Mouse (Mus musculus) CD4-positive naive resting alpha-beta T cell, adult 76 days (primary cell): ENCODE results near the gene Gm136. TPM values are rescaled to one million over a fixed set of nuclear protein-coding genes. Genes with fewer than 3 reads are reported as not detected.

Experiments used
- total RNA-seq: library from RNA; stranded (reverse); gene quantifications from one replicate; pipeline ENCODE4 v1.2.4, GENCODE M21; 2023

Gm136 gene
- not detected for total RNA-seq

DNA sequence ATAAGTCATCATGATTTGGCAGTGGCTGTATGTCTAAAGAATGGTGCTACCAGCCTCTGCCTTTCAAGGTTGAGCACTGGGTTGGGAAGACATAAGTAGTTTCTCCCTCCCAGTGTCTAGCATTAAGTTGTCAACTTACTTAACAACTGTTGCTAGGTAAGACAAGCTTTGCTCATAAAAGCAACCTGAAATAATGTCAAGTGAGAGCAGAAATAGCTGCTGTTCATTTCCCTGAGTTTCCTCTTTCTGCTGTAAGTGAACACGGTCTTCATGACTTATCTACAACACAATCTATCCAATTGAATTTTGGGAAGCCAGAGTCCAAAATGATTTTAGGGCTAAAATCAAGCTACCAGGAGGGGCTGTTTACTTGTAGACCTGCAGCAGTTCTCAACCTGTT lies at the start of gene Gm136:
Gene Gm136, minus strand, starts transcription at position 101 of the 400 bp plus-strand sequence.

DNA sequence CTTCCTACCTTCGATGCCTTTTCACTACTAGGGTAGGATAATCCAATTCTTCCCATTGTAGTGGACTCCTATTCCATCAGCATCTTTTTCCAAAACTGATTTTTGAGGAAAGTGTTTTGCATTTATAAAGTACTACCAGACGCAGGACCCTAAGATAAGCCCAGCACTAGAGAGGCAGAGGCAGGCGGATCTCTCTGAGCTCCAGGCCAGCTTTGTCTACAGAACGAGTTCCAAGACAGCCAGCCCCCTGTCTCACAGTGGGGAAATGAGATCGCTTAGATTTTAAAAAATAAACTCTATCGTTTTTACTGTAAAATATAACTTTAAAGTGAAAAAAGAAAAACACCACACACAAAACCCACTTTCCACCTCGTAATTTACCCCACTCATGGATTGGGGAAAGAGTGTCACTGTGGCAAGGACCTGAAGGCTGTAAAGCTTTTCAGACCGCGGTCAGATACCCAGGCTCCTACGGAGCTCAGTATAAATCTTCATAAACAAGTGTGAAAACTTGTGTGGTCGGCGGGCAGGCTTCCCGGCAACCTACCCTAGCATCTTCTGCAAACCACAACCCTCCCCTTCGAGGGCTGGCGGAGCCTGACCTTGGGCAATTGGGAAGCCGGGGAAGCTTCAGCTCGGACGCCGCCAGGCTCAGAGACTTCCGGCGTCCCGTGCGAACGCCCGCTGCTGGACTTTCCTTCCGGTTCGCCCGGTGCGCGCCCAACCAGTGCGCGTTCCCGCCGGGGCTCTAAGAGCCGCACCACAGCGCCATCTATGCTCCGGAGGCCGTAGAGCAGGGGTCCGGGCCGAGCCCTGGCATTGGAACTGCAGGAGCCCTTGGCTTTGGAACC lies 21.8 kb upstream of the Gm136 start, which contains the start of gene Smim8:
Gene Smim8, minus strand, starts transcription at position 747 of the 851 bp plus-strand sequence.

DNA sequence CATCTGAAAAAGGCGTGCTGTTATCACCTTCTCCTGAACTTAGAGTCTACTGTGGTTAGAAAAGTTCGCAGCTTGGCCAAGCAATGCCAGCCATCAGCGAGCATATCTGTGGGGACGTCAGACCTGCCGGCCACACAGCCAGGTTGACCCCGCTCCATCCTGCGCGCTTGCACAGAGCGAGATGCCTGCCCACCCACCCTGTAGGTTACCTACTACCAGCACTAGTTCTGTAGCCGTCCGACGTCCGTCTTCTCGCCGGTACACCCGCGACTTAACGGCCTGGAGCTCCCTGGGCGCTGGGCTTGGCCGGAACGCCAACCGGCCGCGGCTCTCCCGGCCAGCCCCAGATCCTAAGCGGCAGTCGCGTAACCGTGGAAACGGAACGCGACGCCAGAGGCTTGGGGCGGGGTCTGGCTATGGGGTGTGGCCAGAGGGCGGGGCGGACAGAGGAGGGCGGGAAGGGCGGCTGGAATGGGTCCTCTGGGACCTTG lies 26.2 kb downstream of the Gm136 start, which contains the start of gene Cfap206:
Gene Cfap206, minus strand, starts transcription at position 356 of the 491 bp plus-strand sequence.

Other genes starting within 250 kb of the Gm136 start
- gene Akirin2, start 205.3 kb downstream of the Gm136 start, total RNA-seq = 69.6 TPM
- 98.1 TPM for gene Orc3, start 141.3 kb downstream of the Gm136 start, total RNA-seq
- gene Rars2, start 141.3 kb downstream of the Gm136 start, total RNA-seq = 15.2 TPM
- 13.5 TPM for gene Slc35a1, start 68.8 kb downstream of the Gm136 start, total RNA-seq
- gene Cfap206, start 26.1 kb downstream of the Gm136 start, total RNA-seq = not detected
- gene Smim8, start 22.2 kb upstream of the Gm136 start, total RNA-seq = 14.4 TPM
- 73.2 TPM for gene Zfp292, start 126.7 kb upstream of the Gm136 start, total RNA-seq
- gene Cga, start 137.5 kb upstream of the Gm136 start, total RNA-seq = not detected